Mouse (Mus musculus) lung, adult 2 months (tissue): ENCODE results near the gene Arl9. TPM values are rescaled to one million over a fixed set of nuclear protein-coding genes. Genes with fewer than 3 reads are reported as not detected.
"Not testable (repeated sequence)": the region's sequence is repeated elsewhere in the genome, so short reads cannot be mapped to it uniquely, and the experiment has no call there.

Experiments used
- DNase-seq: peaks from one replicate; pipeline ENCODE4 v3.0.0; 2022
- H3K4me1 ChIP-seq: fragments of 200-500 bp; 2 replicates; pipeline ENCODE4 v1.6.1; 2011; ENCODE audit warnings: low read length; ENCODE audit not compliant: control insufficient read depth, insufficient read depth
- H3K4me3 ChIP-seq: fragments of 200-500 bp; replicated peaks from 2 replicates; pipeline ENCODE3; 2011; ENCODE audit warnings: low read depth, mild to moderate bottlenecking, control low read depth, low read length; ENCODE audit errors: extremely low read depth
- CTCF ChIP-seq: fragments of 200-500 bp; IDR thresholded peaks from 2 replicates; pipeline ENCODE4 v1.5.1; 2011; ENCODE audit warnings: mild to moderate bottlenecking, low read length, control low read depth; ENCODE audit not compliant: insufficient read depth
- POLR2A ChIP-seq: fragments of 200-500 bp; IDR thresholded peaks from 2 replicates; pipeline ENCODE4 v1.6.1; 2011; ENCODE audit warnings: low read depth, mild to moderate bottlenecking, control low read depth, low read length, borderline replicate concordance; ENCODE audit errors: extremely low read depth
- WGBS: fragments of 180-500 bp; shearing (Covaris S2); methylation state at CpG from one replicate; pipeline ENCODE4 v1.1.7; 2018; 5-methylcytosine and 5-hydroxymethylcytosine counted together
- polyA plus RNA-seq: library from polyadenylated mRNA; depleted of rRNA; stranded (reverse); fragments of >200 nt; gene quantifications from 2 replicates; pipeline ENCODE4 v1.2.3, GENCODE M21; 2012; rRNA removed

The Arl9 gene
- polyA plus RNA-seq, 1 experiment = not detected

GRCm38 (mm10) chr5:77015544-77016482 is 12.0 kb downstream of the Arl9 start, which contains the start of gene Thegl:
Gene Thegl, plus strand, starts transcription at chr5:77016023.
- peak; percentile 84 for DNase-seq
- peak within 1 kb of the TSS; percentile 49 for H3K4me3 ChIP-seq
- 16% methylated on average over 57 of the region's 57 CpGs for WGBS

GRCm38 (mm10) chr5:77028034-77028433 is 24.2 kb downstream of the Arl9 start:
- no peak for DNase-seq
- no peak overlapping the region for H3K4me3 ChIP-seq
- no peak for TF ChIP-seq POLR2A
- no peak for TF ChIP-seq CTCF
- WGBS = 72% methylated on average over 3 of the region's 3 CpGs
- no peaks in the 10 kb centered on the region for H3K4me1 ChIP-seq

More at GRCm38 (mm10) chr5:77015544-77016482, 12.0 kb downstream of the Arl9 start, which contains the start of gene Thegl:
- no peaks in the 10 kb centered on the region for H3K4me1 ChIP-seq
- TF ChIP-seq CTCF (no peak), POLR2A (no peak)

GRCm38 (mm10) chr5:77029735-77030134 is 25.9 kb downstream of the Arl9 start:
- no peak overlapping the region for H3K4me3 ChIP-seq
- TF ChIP-seq CTCF (peak; percentile 92), POLR2A (no peak)
- DNase-seq = peak; percentile 50
- 65% methylated on average over 5 of the region's 5 CpGs for WGBS
- no peaks in the 10 kb centered on the region for H3K4me1 ChIP-seq

GRCm38 (mm10) chr5:77035101-77035500 is 31.2 kb downstream of the Arl9 start:
- H3K4me3 ChIP-seq, DNase-seq, H3K4me1 ChIP-seq: not testable (repeated sequence)

GRCm38 (mm10) chr5:77038451-77038850 is 34.6 kb downstream of the Arl9 start:
- TF ChIP-seq CTCF (no peak), POLR2A (no peak)
- no peak for DNase-seq
- Histone ChIP-seq H3K4me1 (no peaks in the 10 kb centered on the region), H3K4me3 (no peak overlapping the region)
- WGBS = 88% methylated on average over 10 of the region's 10 CpGs

GRCm38 (mm10) chr5:77039391-77039790 is 35.5 kb downstream of the Arl9 start:
- TF ChIP-seq CTCF = no peak
- TF ChIP-seq POLR2A = no peak
- Histone ChIP-seq H3K4me1 (no peaks in the 10 kb centered on the region), H3K4me3 (no peak overlapping the region)
- DNase-seq = no peak

- no peak overlapping the region for H3K4me3 ChIP-seq
- no peaks in the 10 kb centered on the region for H3K4me1 ChIP-seq
- DNase-seq = no peak
- TF ChIP-seq POLR2A = no peak
- no peak for TF ChIP-seq CTCF
- 47% methylated on average over 5 of the region's 5 CpGs for WGBS
These were observed 40.5 kb downstream of the Arl9 start for GRCm38 (mm10) chr5:77044362-77044761.

- WGBS = 93% methylated on average over 5 of the region's 5 CpGs
- no peak for DNase-seq
- Histone ChIP-seq H3K4me1 (no peaks in the 10 kb centered on the region), H3K4me3 (no peak overlapping the region)
- TF ChIP-seq CTCF (no peak), POLR2A (no peak)
These were observed 48.8 kb downstream of the Arl9 start for GRCm38 (mm10) chr5:77052616-77053015.

- DNase-seq = no peak
- 72% methylated on average over 12 of the region's 12 CpGs for WGBS
- TF ChIP-seq CTCF = no peak
- TF ChIP-seq POLR2A = no peak
- H3K4me1 ChIP-seq = no peaks in the 10 kb centered on the region
- no peak overlapping the region for H3K4me3 ChIP-seq
These were observed 53.1 kb downstream of the Arl9 start for GRCm38 (mm10) chr5:77056881-77057440.

Other genes with a start within 250 kb of the Arl9 start
- 8.3 and 13.7 TPM in 2 replicates for gene Aasdh, start 98.5 kb upstream of the Arl9 start, polyA plus RNA-seq
- 44.0 and 44.2 TPM in 2 replicates for gene Paics, start 52.7 kb upstream of the Arl9 start, polyA plus RNA-seq
- 4.3 and 4.8 TPM in 2 replicates for gene Ppat, start 52.5 kb upstream of the Arl9 start, polyA plus RNA-seq
- gene Srp72, start 29.4 kb upstream of the Arl9 start, polyA plus RNA-seq = 15.1 and 21.6 TPM in 2 replicates
- gene Thegl, start 12.0 kb downstream of the Arl9 start, polyA plus RNA-seq = 0.18 and 0.65 TPM in 2 replicates
- gene Hopx, start 111.1 kb downstream of the Arl9 start, polyA plus RNA-seq = 592 and 698 TPM in 2 replicates
- 2.4 and 3.5 TPM in 2 replicates for gene Spink2, start 207.4 kb downstream of the Arl9 start, polyA plus RNA-seq